32 mouse cellular contexts compared by ENCODE assay signal in the genomic region with DNA sequence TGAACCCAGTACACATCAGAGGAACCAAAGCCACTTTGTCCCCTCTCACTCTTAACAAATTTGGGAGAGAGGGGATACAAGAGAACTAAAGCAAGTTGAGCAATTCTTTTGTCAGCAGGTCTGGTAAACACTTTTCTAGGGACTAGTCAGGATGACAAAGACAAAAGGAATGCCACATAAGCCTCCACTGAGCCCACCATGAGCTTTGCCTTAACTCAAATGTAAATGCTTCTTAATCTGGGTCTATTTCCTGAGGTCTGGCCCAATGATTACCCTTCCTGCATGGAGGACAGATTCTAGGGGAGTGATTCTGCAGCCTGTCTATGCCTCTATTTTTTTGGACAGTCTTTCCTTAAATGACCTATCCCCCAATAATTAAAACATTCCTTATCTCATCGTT. TPM values are rescaled to one million over a fixed set of nuclear protein-coding genes. Genes with fewer than 3 reads are reported as not detected.
A peak's percentile ranks its signal among the peaks of the same experiment; 100 is the strongest.
DNase-seq lines count a peak whose midpoint lies in the region; ATAC-seq and TF ChIP-seq lines count a peak whose summit lies in the region.
"Had no signal": no experiment of that assay in that cellular context is flagged by ENCODE, and none has a peak within 500 bp of the region (broad histone marks: within the 10 kb centered on the region; RNA-seq: fewer than 3 reads in every experiment).

No protein-coding gene starts in this region.

- no peaks in the 10 kb centered on the region for H3K27me3 ChIP-seq in ES-Bruce4 (ENCODE audit: control insufficient read depth, insufficient read depth, low read length, poor library complexity, severe bottlenecking)
- H3K27me3 ChIP-seq in forebrain, embryonic 14.5 days (replicated peaks; ENCODE audit: control insufficient read depth, insufficient read depth, low read length) = no peaks in the 10 kb centered on the region

- DNase-seq in ES-CJ7 (ENCODE audit: low read depth, low spot score) = peak; percentile 68
- DNase-seq in R1 (ENCODE audit: low read depth, low spot score) = peak; percentile 91
- DNase-seq in ZHBTc4 (ENCODE audit: low read depth, low spot score) = peak; percentile 50
- DNase-seq in forebrain, embryonic 14.5 days (ENCODE audit: low spot score) = no peak
- DNase-seq in heart, postnatal 25 days (ENCODE audit: low spot score) = no peak
- DNase-seq in adrenal gland, postnatal 10 days = no peak
- DNase-seq in kidney, postnatal 14 days = no peak
- DNase-seq: adrenal gland, adult 2 months; adrenal gland, adult 8-10 months; adrenal gland, postnatal 14 days; adrenal gland, postnatal 25 days; adrenal gland, postnatal 36 days; B cell, adult 2 months; cerebellum, adult 11 months; cerebellum, adult 11-12 months; cerebellum, adult 18-20 months; cerebellum, adult 2 months; cerebellum, adult 8-10 months; cerebellum, adult 9-10 months; cerebellum, adult 9-11 months had no signal

- ATAC-seq in forebrain, embryonic 14.5 days = no peak
- ATAC-seq: activated CD4-positive, CD25-positive, alpha-beta regulatory T cell, adult 4 months; CD4-positive, CD25-positive, alpha-beta regulatory T cell, adult 4 months; Patski had no signal

- H3K27ac ChIP-seq in ES-Bruce4 (ENCODE audit: insufficient read depth, low read length) = peak overlapping the region; percentile 56; the same call in 1 of the 2 replicates
- no peak overlapping the region for H3K27ac ChIP-seq in forebrain, embryonic 14.5 days (ENCODE audit: low read depth, low read length)

- intact Hi-C loops in heart, postnatal 25 days (cut with DNase I) = no loop called here

- WGBS in forebrain, embryonic 14.5 days = 95% methylated on average over 1 of the region's 1 CpGs

- no peak overlapping the region for H3K4me3 ChIP-seq in ES-Bruce4 (ENCODE audit: low read depth, low read length)
- no peak overlapping the region for H3K4me3 ChIP-seq in forebrain, embryonic 14.5 days (ENCODE audit: low read depth, low read length)

- no peak overlapping the region for H3K4me2 ChIP-seq in forebrain, embryonic 14.5 days (ENCODE audit: low read length)

- no peak for TF ChIP-seq CTCF in ES-Bruce4 (IDR thresholded peaks at IDR 0.05; ENCODE audit: low read depth, low read length)

- peaks cover 8% of the 10 kb centered on the region for H3K9me3 ChIP-seq in ES-Bruce4 (replicated peaks; ENCODE audit: control insufficient read depth, insufficient read depth, low read length, poor library complexity, severe bottlenecking)
- H3K9me3 ChIP-seq in forebrain, embryonic 14.5 days (replicated peaks; ENCODE audit: control insufficient read depth, low read length) = no peaks in the 10 kb centered on the region
- H3K9me3 ChIP-seq: G1E had no signal

- H3K9ac ChIP-seq in ES-Bruce4 (ENCODE audit: low read depth, poor library complexity, severe bottlenecking) = no peak overlapping the region
- H3K9ac ChIP-seq in forebrain, embryonic 14.5 days (ENCODE audit: low read length) = no peak overlapping the region

- TF ChIP-seq POLR2A in ES-Bruce4 (IDR thresholded peaks at IDR 0.05; ENCODE audit: insufficient read depth, low read length) = no peak

- TF ChIP-seq EP300 in ES-Bruce4 (IDR thresholded peaks at IDR 0.05; ENCODE audit: insufficient read depth, low read depth, low read length) = no peak

- H3K36me3 ChIP-seq in ES-Bruce4 (ENCODE audit: control insufficient read depth, insufficient read depth, low read length, poor library complexity, severe bottlenecking) = no peaks in the 10 kb centered on the region
- no peaks in the 10 kb centered on the region for H3K36me3 ChIP-seq in forebrain, embryonic 14.5 days (ENCODE audit: control insufficient read depth, insufficient read depth, low read length)
- H3K36me3 ChIP-seq: G1E had no signal

- no peaks in the 10 kb centered on the region for H3K4me1 ChIP-seq in ES-Bruce4 (ENCODE audit: control insufficient read depth, insufficient read depth, low read length)
- H3K4me1 ChIP-seq in forebrain, embryonic 14.5 days (ENCODE audit: control insufficient read depth, insufficient read depth, low read length) = no peaks in the 10 kb centered on the region

RNA-seq across cellular contexts. Expression of a gene that starts 14.5 kb away (rescaled TPM):
- polyA plus RNA-seq in ES-Bruce4 (2011; ENCODE audit: insufficient read depth, insufficient read length, low read depth, missing spikeins) = not detected in 2 replicates
- polyA plus RNA-seq in forebrain, embryonic 14.5 days (2014; fragmentation: Nextera tagmentation; extraction: Ambion mirVana) = not detected in 2 replicates
- not detected for total RNA-seq in heart, postnatal 25 days (2021)
- not detected for total RNA-seq in adrenal gland, postnatal 10 days (2021)
- total RNA-seq: adrenal gland, adult 18-20 months; adrenal gland, adult 2 months; adrenal gland, adult 8-10 months; adrenal gland, postnatal 14 days; adrenal gland, postnatal 25 days; adrenal gland, postnatal 36 days; adrenal gland, postnatal 4 days; CH12.LX; ES-E14; MEL had no signal
- polyA plus RNA-seq: activated CD4-positive, CD25-positive, alpha-beta regulatory T cell, adult 4 months; adrenal gland, adult 2 months; brain, embryonic 14.5 days; C2C12; CD4-positive, CD25-positive, alpha-beta regulatory T cell, adult 4 months; cerebellum, adult 2 months; G1E; Patski had no signal

RNA-seq across cellular contexts. Expression of a gene that starts 19.5 kb away (rescaled TPM):
- polyA plus RNA-seq in ES-Bruce4 (2011; ENCODE audit: insufficient read depth, insufficient read length, low read depth, missing spikeins) = not detected in 2 replicates
- not detected in 2 replicates for polyA plus RNA-seq in forebrain, embryonic 14.5 days (2014; fragmentation: Nextera tagmentation; extraction: Ambion mirVana)
- total RNA-seq in heart, postnatal 25 days (2021) = not detected
- not detected for total RNA-seq in adrenal gland, postnatal 10 days (2021)
- total RNA-seq: adrenal gland, adult 18-20 months; adrenal gland, adult 2 months; adrenal gland, adult 8-10 months; adrenal gland, postnatal 14 days; adrenal gland, postnatal 25 days; adrenal gland, postnatal 36 days; adrenal gland, postnatal 4 days; CH12.LX; ES-E14; G1E; MEL had no signal
- polyA plus RNA-seq: activated CD4-positive, CD25-positive, alpha-beta regulatory T cell, adult 4 months; adrenal gland, adult 2 months; brain, embryonic 14.5 days; C2C12; CD4-positive, CD25-positive, alpha-beta regulatory T cell, adult 4 months; cerebellum, adult 2 months; G1E; Patski had no signal

RNA-seq across cellular contexts. Expression of a gene that starts 58.3 kb away (rescaled TPM):
- not detected in 2 replicates for polyA plus RNA-seq in ES-Bruce4 (2011; ENCODE audit: insufficient read depth, insufficient read length, low read depth, missing spikeins)
- polyA plus RNA-seq in forebrain, embryonic 14.5 days (2014; fragmentation: Nextera tagmentation; extraction: Ambion mirVana) = not detected in 2 replicates
- total RNA-seq in heart, postnatal 25 days (2021) = not detected
- total RNA-seq in adrenal gland, postnatal 10 days (2021) = not detected
- total RNA-seq: adrenal gland, adult 18-20 months; adrenal gland, adult 2 months; adrenal gland, adult 8-10 months; adrenal gland, postnatal 14 days; adrenal gland, postnatal 25 days; adrenal gland, postnatal 36 days; adrenal gland, postnatal 4 days; CH12.LX; ES-E14; G1E; MEL had no signal
- polyA plus RNA-seq: activated CD4-positive, CD25-positive, alpha-beta regulatory T cell, adult 4 months; adrenal gland, adult 2 months; brain, embryonic 14.5 days; C2C12; CD4-positive, CD25-positive, alpha-beta regulatory T cell, adult 4 months; cerebellum, adult 2 months; G1E; Patski had no signal

Comparison
In these comparisons a context has a peak if more than half of its experiments do, and no peak if none do; other contexts are left out.
1. DNase-seq: peak in ES-CJ7 (single experiment), R1 (single experiment) and ZHBTc4 (single experiment); none in forebrain, embryonic 14.5 days (single experiment), heart, postnatal 25 days (single experiment), adrenal gland, postnatal 10 days (single experiment) and kidney, postnatal 14 days (single experiment).